Mouse (Mus musculus): ENCODE measurements around the gene Fign.
A peak's percentile ranks its signal among the peaks of the same experiment; 100 is the strongest.

Fign gene

DNA sequence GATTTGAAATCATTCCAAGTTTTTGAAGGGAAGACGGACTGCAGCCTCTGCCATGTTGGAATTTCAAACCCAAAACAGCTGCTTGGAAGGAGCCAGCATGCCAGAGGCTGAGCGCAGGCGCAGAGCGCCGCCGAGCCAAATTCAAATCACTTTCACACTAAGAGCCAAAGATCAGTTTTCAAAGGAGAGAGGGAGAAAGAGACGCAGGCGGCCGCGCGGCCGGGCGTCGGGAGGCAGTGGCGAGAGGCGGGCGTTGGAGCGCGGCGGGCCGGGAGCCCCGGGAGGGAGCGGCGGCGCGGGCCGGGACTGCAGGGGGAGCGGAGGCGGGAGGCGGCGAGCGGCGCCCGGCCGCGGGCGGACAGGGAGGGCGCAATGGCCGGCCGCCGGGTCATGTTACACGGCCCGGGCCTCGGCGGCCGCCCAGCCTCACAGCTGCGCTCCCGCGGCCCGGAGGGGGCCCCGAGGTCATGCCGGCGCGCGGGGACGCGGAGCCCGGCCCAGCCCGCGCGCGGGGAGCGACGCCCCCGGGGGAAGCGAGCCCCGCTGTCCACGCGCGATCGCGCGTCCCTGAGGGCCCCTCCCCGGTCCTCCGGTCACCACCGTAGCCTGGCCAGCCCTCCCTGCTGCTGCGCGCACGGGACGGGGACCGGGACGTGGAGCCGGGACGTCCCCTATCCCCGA is at the start of gene Fign:
TSS of gene Fign (minus strand) at position 102 of the 681 bp plus-strand sequence.
- DNase-seq, result peak; percentile 90 to 91

DNA sequence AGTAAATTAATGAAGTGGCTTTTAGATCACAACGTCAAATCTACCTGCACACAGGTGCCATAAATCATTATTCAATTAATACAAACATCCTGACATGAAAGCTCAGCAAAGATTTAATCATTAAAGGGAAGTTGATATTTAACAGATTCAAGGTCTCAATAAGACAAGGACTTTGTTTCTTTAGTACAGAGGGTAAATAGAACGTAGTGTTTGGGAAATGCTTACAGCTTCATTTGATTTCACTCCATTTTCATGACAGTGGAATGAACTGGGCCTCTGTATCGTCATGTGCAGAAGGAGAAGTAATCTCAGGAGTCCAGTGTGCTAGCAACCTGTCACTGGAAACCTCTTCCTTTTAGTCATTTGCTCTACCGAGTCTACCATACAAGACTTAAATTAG is 35.8 kb upstream of the Fign start:
- DNase-seq, result peak in 1 of 2 experiments; percentile 29

- DNase-seq, result no peak
Measured at GRCm38 (mm10) chr2:64120495-64120894, 22.7 kb upstream of the Fign start.

DNA sequence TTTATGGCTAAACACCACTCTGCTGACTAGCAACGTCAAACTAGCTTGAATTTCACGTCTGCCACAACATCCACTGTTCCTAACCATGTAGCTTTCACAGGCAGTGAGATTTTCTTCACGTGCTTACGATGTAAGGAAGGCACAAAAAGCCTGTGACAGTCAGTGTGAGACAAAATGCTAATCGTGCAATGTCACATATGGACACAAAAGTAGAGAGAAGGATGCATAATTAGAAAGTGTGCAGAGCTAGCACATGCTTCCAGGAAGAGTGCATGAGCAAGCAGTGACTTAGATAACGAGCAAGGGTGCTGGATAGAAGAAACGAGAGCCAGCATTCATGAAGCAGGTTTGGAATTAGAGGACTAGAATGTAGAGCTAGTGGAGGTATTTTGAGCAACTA is 18.8 kb upstream of the Fign start:
- no peak for DNase-seq

GRCm38 (mm10) chr2:64111133-64111532 is 13.3 kb upstream of the Fign start:
- no peak for DNase-seq

- DNase-seq, result no peak
Measured at GRCm38 (mm10) chr2:64109860-64110259, 12.0 kb upstream of the Fign start.

GRCm38 (mm10) chr2:64108040-64108439 is 10.2 kb upstream of the Fign start:
- DNase-seq, result no peak

- peak; percentile 6 to 23 for DNase-seq
Measured at GRCm38 (mm10) chr2:64098618-64099320, 931 bp upstream of the Fign start.

DNA sequence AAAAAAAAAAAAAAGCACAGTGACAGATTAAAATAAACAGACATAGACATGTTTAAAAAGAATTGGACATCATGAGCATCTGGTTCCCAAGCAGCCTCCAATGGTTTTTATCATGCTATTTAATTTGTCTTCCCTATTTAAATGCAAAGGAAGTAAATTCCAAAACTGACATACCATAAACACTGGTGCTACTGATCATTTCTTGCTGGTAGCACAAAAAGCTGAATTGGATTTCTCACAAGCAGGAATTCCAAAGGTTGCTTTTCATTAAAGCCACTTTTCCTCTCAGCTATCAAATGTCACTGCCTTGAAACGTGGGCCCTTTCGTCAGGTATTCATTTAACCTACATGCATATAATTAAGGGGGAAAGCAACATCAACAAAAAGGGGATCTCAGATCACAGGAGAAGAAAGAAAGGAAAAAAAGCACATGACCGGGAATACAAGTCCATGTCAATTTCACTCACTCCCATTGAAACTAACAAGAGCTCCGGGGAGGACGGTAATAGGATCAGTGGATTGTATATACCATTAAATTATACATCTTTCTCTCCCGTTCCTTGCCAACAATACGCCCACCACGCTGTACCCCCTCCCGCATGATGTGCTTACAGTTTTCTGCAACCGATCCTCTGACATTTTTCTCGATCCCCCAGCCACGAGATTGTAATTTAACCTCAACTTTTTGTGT is 972 bp downstream of the Fign start:
- DNase-seq, result no peak

- no peak for DNase-seq
Measured at GRCm38 (mm10) chr2:64096176-64096575, 1.7 kb downstream of the Fign start.

DNA sequence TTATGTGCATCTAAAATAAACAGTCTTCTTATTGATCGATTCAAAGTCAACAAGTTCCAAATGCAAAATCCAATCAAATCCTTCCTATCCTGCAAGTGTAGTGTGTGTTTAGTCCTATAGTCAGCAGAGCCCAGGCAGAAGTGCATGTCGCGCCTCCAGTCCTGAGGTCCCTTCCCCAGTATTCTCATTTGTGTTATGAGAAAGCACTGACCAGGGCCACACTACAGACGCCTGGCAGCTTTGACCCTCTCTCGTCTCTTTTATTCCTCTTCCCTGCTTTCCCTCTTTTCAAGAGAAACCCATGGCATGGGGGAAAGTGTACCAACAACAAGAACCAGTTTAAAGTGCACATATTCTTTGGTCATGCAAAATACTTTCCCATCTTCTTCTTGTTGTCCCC is 2.3 kb downstream of the Fign start:
- no peak for DNase-seq

DNA sequence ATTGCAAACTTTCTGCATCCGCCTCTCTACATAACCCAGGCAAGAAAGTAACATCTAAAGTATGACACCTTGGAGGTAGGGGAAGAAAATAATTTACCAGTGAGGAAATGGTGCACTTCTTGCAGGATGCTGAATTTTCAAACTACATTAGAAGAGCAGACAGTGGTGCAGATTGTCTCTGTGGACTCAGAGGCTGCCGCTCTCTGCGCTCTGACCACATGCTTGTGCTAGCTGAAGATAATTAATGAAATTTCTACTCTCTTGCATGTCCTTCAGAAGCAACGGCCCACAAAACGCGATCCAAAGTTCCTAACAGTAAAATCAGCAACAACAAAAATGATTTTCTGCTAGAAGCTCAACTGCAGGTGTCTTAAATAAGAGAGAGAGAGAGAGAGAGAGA is 4.8 kb downstream of the Fign start:
- DNase-seq, result no peak

GRCm38 (mm10) chr2:64083853-64084427 is 13.9 kb downstream of the Fign start:
- no peak for DNase-seq

GRCm38 (mm10) chr2:64079765-64080164 is 18.1 kb downstream of the Fign start:
- no peak for DNase-seq

DNA sequence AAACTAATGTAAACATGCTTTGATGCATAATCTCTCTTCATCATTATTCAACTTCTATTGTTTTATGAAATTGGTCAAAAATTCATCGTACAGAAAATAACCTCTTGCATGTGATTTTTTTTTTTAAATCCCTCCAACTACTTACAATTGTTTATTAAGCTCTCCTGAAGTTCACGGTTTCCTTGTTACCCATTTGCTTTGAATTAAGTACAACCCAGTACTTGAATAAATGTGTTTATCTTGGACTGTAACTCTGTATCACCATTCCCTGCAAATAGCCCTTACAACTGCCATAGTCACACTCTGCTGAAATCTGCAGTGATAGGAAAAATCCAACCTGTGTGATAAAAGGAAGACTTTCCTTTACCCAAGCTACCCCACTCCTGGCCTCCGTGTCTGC is 19.3 kb downstream of the Fign start:
- DNase-seq, result no peak

GRCm38 (mm10) chr2:64077846-64078245 is 20.0 kb downstream of the Fign start:
- no peak for DNase-seq

GRCm38 (mm10) chr2:64075873-64076272 is 22.0 kb downstream of the Fign start:
- no peak for DNase-seq

DNA sequence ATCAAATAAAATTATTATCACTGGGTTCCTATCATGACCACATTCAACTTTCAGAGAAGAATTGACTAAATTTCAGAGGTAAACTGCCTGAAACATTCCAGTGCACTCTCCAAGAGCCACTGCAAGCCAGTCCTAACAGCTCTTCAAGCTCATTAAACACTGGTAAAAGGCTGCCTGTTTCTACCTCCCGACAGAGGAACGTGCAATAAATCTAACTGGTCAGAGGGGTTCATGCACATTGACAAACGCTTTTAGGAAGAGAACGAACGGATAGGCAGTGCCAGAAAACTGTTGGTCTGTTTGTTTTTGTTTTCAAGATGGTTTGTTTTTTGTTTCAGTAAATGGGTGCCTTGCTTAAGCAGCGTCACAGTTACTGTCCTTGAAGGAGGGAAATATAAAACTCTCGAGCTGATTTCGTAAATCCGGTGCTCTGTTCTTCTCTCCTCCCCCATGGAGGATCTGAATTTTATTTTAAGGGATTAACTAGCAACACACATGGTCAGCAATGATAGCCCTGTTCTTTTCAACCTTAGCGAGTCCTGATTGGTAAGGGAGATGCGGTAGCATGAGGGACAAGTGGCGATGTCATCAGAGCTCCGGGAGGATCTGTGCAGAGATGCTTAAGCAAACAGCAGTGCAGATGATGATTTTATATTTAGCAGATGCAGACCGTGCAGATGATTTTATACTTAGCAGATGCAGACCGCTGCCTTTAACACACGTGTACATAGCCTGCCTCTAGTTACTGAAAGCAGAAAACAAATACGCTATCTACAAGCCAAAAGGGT is 23.0 kb downstream of the Fign start:
- DNase-seq, result no peak

- DNase-seq, result no peak
Measured at GRCm38 (mm10) chr2:64072158-64072557, 25.7 kb downstream of the Fign start.

DNA sequence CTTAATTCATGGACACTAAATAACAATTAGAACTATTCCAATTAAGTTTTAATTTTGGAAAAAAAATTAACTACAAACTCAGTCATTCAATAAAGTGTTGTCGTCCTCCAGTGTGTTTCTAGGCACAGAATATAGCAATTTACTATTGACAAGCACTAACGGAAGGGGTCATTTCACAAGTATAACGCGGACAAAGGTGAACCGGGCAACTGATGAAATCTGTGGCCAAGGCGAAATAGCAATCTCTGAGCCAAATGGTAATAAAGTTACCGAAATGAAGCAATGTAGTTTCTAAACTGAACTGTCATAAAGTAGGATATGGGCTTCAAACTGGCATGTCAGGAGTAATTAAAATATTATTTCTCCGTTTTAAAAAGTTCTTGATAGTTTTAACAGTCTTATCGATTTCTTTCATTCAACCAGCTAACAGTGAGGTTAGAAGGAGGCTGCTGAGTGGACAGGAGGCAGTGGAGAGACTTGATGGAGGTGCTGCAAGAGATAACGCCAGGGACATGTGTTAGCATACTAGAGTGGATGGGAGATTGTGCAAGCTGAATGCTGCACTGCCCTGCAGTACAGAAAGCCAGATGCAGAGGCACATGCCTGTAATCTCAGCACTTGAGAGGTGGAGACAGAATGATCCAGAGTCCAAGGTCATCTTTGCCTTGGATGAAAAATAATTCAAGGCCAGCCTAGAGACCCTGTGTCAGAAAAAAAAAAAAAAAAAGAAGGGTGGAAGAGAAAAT is 27.7 kb downstream of the Fign start:
- no peak for DNase-seq

GRCm38 (mm10) chr2:64065511-64065910 is 32.3 kb downstream of the Fign start:
- DNase-seq, result no peak

GRCm38 (mm10) chr2:64059477-64059876 is 38.4 kb downstream of the Fign start:
- DNase-seq, result peak; percentile 52 to 61
